Mouse (Mus musculus) cortical plate, adult 2 months (tissue): ENCODE measurements around the gene Vcan.

ENCODE experiments used
- CTCF ChIP-seq: fragments of 200-500 bp; IDR thresholded peaks from 2 replicates; pipeline ENCODE4 v1.5.1; 2011; ENCODE audit warnings: mild to moderate bottlenecking, control low read depth, low read length; ENCODE audit not compliant: insufficient read depth; ENCODE audit errors: extremely low read depth
- POLR2A ChIP-seq: fragments of 200-500 bp; IDR thresholded peaks from 2 replicates; pipeline ENCODE4 v1.6.1; 2011; ENCODE audit warnings: mild to moderate bottlenecking, low read length, control low read depth; ENCODE audit not compliant: insufficient read depth; ENCODE audit errors: extremely low read depth

GRCm38 (mm10) chr13:89777146-89777545 lies 34.8 kb upstream of the Vcan start:
- TF ChIP-seq POLR2A (no peak), CTCF (no peak)
